Mouse (Mus musculus): ENCODE measurements around the gene Mxd4. TPM values are rescaled to one million over a fixed set of nuclear protein-coding genes. Genes with fewer than 3 reads are reported as not detected.

Gene Mxd4
- total RNA-seq (2023) = 10 to 100 TPM; 57.1 to 60.3 TPM

GRCm38 (mm10) chr5:34187601-34188316 is at the start of gene Mxd4:
Gene Mxd4, minus strand, starts transcription at chr5:34187720.

GRCm38 (mm10) chr5:34168950-34169891 is 18.3 kb downstream of the Mxd4 start, which contains the start of the genes Poln and Haus3:
Gene Poln, minus strand, starts transcription at chr5:34169448.
Gene Haus3, minus strand, starts transcription at chr5:34169527.

Other genes with a start within 250 kb of the Mxd4 start
- 10 to 100 TPM; 19.3 to 19.9 TPM for gene Gm1673, start 204.3 kb downstream of the Mxd4 start, total RNA-seq (2023)
- 10 to 100 TPM; 24.2 to 24.6 TPM for gene Nat8l, start 191.7 kb downstream of the Mxd4 start, total RNA-seq (2023)
- under 1 TPM; 0.40 to 0.51 TPM for gene Poln, start 18.3 kb downstream of the Mxd4 start, total RNA-seq (2023)
- gene Haus3, start 18.2 kb downstream of the Mxd4 start, total RNA-seq (2023) = 10 to 100 TPM; 15.1 to 15.2 TPM
- gene Zfyve28, start 100.7 kb upstream of the Mxd4 start, total RNA-seq (2023) = 1 to 10 TPM; 3.6 to 4.7 TPM
- gene Cfap99, start 100.9 kb upstream of the Mxd4 start, total RNA-seq (2023) = under 1 TPM in 1 of 2 experiments, not detected in 1; 0.29 TPM
- 100 to 1,000 TPM; 126 to 132 TPM for gene Rnf4, start 148.6 kb upstream of the Mxd4 start, total RNA-seq (2023)
- 10 to 100 TPM; 43.4 to 44.7 TPM for gene Fam193a, start 182.2 kb upstream of the Mxd4 start, total RNA-seq (2023)